Mouse (Mus musculus) Muller cell, postnatal 12 days (primary cell): ENCODE data around the gene Rab5if.
"Not testable (repeated sequence)": the region's sequence is repeated elsewhere in the genome, so short reads cannot be mapped to it uniquely, and the experiment has no call there.

ENCODE experiments used
- DNase-seq: peaks from one replicate; pipeline ENCODE4 v3.0.0-alpha.2; 2015; ENCODE audit errors: inconsistent ontology term

The Rab5if gene

GRCm38 (mm10) chr2:156853999-156854771 is 8.7 kb upstream of the Rab5if start:
- peak; percentile 43 for DNase-seq

DNA sequence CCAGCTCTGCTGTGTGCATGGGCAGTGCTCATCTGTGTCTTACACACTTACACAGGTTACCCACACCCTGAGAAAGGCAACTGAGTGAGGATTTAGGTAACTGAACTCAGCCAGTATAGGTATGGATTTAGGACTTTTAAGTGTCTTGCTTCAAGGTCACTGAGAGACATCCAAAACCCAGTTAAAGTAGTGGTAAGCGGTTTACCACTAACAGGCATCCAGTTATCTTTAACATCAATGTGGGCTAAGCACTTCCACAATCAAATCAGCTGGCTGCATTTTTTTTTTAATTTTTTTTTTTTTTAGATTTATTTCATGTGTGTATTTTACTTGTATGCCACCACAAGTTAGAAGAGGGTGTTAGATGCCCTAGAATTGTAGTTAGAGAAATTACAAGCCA is 6.6 kb upstream of the Rab5if start:
- no peak for DNase-seq

DNA sequence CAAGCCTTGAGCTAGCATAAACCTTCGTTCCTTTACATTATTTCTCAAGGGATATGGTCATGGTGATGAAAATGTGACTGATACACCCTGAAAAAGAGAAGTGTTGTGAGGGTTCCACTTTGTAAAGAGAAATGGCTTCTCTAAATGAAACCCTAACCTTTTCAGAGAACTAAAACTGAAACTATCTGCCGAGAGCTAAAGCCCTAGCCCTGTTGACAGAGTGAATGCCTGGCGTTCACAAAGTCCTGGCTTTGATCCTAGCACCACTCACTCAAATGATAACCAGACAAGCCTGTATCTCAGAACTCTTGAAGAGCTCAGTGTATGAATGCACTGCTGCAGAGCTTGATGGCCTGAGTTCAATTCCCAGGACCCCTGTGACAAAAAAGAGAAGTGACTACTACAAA is 5.5 kb upstream of the Rab5if start:
- no peak for DNase-seq

DNA sequence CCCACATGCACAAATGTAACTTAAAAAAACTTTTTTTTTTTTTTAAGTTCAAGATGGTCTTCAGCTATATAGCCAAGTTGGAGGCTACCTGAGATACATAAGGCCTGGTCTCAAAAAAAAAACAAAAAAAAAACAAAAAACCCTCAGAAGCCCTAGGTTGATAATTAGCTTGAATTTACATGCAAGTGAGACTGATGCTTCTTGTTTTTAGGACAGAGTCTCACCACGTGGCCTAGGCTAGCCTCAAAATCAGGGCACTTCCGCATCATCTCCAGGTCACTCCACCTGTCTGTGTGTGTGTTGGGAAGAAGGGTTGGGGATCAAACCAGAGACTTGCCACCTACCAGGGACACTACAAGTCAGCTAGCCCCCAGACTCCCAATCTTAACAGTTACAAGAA is 5.1 kb upstream of the Rab5if start, which contains the start of gene 4930518I15Rik:
TSS of gene 4930518I15Rik (minus strand) at position 112 of the 400 bp plus-strand sequence.
- no peak for DNase-seq

- no peak for DNase-seq
Observed at GRCm38 (mm10) chr2:156858671-156859070, 4.3 kb upstream of the Rab5if start.

DNA sequence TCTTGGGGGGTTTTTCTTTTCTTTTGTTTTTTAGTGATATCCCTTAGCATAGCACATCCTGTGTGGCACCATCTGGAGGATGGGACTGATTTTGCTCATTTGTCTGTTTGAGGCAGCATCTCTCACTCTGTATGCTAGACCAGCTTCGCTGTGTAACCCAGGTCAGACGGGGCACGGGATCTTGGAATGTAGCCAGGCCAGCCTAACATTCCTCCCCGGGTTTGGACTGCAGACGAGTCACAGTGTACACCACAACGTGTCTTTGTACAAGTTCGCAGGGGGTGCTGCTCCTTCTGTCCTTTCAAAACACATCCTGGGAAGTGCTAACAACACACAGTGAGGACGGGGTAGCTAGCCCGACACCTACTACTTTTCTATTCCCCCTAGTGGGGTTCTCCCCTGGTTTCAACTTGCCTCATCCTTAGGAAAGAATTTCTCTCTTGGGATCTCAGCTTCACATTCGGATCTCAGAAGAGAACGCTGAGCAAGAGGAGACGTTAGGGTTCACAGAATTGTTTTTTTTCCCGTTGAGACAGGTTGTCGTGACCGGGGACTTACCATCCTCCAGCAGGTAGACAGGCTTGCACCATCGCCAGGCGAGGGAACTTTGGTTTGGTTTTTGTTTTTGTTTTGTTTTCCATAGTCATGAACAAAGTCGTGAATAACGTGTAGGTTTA is 749 bp upstream of the Rab5if start:
- peak; percentile 69 for DNase-seq

DNA sequence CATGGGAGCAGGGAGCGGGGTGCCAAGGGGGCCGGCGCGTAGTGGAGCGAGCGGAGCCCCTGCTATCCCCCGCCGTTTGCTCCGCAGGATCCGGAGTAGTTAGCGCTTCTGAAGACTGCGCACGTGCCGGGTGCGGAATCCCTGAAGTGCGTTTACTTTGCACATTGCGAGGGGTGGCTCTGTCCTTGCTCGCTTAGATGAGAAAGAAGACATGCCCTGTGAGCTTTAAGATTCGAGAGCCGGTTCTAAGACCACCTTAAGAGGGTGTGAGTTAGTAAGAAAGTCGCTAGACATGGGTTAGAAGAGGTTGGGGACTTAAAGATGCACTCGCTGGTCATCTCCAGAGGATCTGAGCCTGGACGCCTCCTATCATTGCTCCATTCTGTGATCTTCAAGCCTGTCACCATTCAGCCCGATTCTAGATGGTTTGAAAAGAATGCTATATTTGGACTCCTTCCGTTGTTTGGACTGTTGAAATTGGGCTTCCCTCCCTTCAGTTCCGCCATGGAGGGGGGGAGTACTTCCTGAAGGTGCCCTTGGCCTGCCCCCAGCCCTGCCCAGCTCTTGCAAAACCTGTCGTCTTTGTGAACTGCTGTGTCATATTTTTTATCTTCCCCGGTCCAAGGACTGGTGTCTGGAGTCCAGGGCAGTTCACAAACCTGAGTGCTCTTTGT is 696 bp downstream of the Rab5if start:
- DNase-seq, result peak; percentile 67

DNA sequence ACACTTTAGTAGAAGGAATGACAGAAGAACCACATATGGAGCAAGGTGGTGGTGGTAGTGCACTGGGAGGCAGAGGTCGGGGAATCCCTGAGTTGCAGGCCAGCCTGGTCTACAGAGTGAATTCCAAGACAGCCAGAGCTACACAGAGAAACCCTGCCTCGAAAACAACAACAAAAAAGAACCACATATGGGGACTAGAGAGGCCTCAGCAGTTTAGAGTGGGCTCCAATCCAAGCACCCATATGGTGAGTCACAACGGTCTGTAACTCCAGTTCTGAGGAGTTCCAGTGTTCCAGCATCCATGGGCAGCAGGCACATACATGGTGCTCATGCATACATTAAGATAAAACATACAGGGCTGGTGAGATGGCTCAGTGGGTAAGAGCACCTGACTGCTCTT is 1.6 kb downstream of the Rab5if start:
- DNase-seq, result no peak

DNA sequence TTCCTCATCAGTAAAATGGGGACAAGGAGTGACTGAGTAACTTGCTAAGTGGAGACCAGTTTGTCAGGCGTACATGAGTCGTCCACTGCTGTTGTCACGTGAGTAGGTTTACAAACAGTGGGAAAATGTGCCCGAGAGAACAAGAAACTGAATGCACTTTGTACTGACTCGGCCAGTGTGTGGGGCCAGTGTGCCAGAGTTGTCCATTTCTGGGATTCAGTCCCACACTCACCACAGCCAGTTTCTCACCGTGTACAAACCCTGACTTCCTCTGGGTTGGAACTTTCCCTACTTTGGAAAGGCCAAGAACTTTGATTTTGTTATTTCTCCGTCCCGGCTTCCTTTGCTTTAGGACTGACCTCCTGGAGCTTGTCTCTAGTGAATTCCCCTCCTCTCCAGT is 6.1 kb downstream of the Rab5if start:
- no peak for DNase-seq

DNA sequence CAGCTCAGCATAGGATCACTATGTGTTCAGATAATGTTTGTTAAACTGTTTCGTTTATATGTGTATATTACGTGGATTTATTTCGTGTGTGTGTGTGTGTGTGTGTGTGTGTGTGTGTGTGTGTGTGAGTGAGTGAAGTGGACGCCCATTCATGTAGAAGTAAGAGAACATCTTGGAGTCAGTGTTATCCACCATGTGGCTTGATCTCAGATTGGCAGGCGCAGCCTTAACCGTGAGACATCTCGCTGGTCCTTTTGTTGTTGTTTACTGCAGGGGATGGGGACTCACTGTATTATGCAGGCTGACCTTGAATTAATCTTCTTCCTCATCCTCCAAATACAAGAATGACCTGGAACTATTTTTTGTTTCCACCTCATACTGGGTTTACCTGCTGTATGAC is 6.6 kb downstream of the Rab5if start:
- no peak for DNase-seq

- DNase-seq, result no peak
Observed at GRCm38 (mm10) chr2:156870519-156870918, 7.6 kb downstream of the Rab5if start.

DNA sequence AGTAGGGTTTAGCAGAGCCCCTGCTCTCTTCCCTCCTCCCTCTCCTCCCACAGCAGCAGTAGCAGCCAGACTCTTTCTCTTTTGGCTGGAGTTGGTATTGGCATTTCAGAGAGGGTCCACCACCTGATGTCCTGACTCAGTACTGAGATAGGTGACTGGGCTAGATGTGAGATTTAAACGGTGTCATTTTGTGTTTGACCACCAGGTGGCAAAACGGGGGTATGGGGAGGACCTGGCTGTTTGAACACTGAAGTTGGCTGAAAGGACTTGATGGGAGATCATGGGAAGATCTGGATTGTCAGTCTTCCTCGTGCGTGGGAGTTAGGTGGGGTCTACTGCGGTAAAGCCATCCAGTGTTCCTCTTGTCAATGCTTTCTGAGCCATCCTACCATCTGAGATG is 10.7 kb downstream of the Rab5if start:
- DNase-seq, result peak; percentile 64

- no peak for DNase-seq
Observed at GRCm38 (mm10) chr2:156874047-156874759, 11.3 kb downstream of the Rab5if start.

GRCm38 (mm10) chr2:156874760-156875510 is 12.0 kb downstream of the Rab5if start:
- no peak for DNase-seq

- DNase-seq, result no peak
Observed at GRCm38 (mm10) chr2:156877726-156878125, 14.8 kb downstream of the Rab5if start.

GRCm38 (mm10) chr2:156879541-156879940 is 16.6 kb downstream of the Rab5if start:
- DNase-seq, result no peak

- DNase-seq, result no peak
Observed at GRCm38 (mm10) chr2:156882431-156883001, 19.6 kb downstream of the Rab5if start.

- DNase-seq, result peak; percentile 36
Observed at GRCm38 (mm10) chr2:156884396-156885211, 21.7 kb downstream of the Rab5if start.

DNA sequence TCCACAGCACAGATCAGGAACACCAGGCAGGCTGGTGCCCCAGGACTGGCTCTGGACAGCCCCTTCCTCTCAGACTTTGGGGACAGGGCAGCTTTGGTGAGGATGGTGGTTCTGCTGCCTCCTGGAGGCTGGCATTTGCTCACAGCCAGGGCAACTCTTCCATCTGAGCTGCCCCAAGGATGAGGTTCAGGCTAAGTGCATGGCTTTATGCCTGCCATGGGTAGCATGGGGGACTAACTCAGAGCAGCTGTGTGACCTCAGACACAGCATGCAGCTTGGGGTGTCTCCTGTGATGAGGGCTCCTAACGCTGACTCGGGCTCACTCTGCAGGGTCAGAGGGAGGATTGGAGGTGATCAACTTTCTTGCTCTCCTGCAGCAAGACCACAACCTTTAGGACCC is 22.7 kb downstream of the Rab5if start:
- DNase-seq, result not testable (repeated sequence)

GRCm38 (mm10) chr2:156886084-156886631 is 23.2 kb downstream of the Rab5if start:
- no peak for DNase-seq
